Mouse (Mus musculus): ENCODE measurements around the gene Vmn2r40. TPM values are rescaled to one million over a fixed set of nuclear protein-coding genes. Genes with fewer than 3 reads are reported as not detected.
"Not testable (repeated sequence)": the region's sequence is repeated elsewhere in the genome, so short reads cannot be mapped to it uniquely, and the experiment has no call there.

The Vmn2r40 gene
- not detected in 2 replicates for polyA plus RNA-seq (2012; rRNA removed)

DNA sequence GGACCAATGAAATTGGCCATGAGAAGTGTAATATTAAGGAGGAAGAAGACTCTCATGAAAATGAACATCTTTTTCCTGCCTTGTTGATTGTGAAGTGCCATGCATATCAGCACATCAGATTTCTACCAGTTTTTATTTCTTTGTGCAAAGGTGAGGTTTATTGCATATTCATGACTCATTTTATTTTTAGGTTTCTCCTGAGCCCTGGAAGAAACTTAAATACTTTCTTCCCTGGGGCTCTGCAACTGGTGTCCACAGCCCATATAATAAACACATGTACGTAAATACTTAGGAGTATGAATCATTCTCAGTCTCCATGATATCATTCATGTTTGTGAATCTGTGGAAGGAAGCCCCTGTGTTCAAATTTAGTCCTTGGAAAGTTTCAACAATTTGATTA lies at the start of gene Vmn2r40:
TSS of gene Vmn2r40 (minus strand) at position 101 of the 400 bp plus-strand sequence.
- DNase-seq (ENCODE audit: low read depth) = not testable (repeated sequence)

Other genes starting within 250 kb of the Vmn2r40 start
- not detected in 2 replicates for gene Vmn2r39, start 99.4 kb upstream of the Vmn2r40 start, polyA plus RNA-seq (2012; rRNA removed)
- gene Vmn2r38, start 166.4 kb upstream of the Vmn2r40 start, polyA plus RNA-seq (2012; rRNA removed) = not detected in 2 replicates

All from gonadal fat pad, adult 2 months (tissue).